Mouse (Mus musculus) gonadal fat pad, adult 2 months (tissue): Measurements from ENCODE around the gene Lrrc3b. TPM values are rescaled to one million over a fixed set of nuclear protein-coding genes. Genes with fewer than 3 reads are reported as not detected.

Experiments
- DNase-seq: peaks from one replicate; pipeline ENCODE4 v3.0.0-alpha.2; 2012; ENCODE audit warnings: low read depth
- polyA plus RNA-seq: library from polyadenylated mRNA; depleted of rRNA; stranded (reverse); fragments of >200 nt; gene quantifications from 2 replicates; pipeline ENCODE4 v1.2.3, GENCODE M21; 2012; rRNA removed

The Lrrc3b gene
- polyA plus RNA-seq = 1.9 and 2.3 TPM in 2 replicates

DNA sequence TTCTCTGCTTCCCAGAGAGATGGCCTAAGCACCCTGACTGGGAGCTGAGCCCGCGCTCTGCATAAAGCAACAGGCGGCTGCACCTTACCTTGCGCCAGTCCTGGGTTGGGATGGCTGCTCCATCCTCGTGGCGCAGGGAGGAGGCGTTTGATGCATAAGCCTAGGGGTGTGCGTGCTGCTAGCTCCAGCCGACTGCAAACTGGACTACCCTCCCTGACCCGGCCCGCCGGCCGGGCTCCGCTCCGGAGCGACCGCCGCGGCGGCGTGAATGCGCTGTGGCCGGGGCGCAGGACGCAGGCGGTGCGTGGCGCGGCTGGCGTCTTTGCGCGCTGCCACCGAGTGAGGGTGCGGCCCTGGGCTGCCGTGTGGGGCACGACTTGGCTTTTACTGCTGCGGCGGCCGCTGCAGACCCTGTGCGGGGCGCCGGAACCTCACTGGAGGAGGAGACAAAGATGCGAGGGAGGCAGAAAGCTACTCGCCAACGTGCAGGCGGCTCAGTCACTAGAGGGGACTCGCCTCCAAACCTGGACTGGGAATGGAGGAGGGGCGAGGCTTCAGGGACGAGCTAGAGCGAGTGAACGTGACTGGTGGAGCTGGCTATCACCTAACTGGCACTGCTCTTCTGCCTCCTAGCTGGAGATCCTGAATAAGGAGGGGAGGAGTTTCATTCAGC lies at the start of gene Lrrc3b:
Lrrc3b (minus strand) TSS at position 503 of the 673 bp plus-strand sequence.
- no peak for DNase-seq

DNA sequence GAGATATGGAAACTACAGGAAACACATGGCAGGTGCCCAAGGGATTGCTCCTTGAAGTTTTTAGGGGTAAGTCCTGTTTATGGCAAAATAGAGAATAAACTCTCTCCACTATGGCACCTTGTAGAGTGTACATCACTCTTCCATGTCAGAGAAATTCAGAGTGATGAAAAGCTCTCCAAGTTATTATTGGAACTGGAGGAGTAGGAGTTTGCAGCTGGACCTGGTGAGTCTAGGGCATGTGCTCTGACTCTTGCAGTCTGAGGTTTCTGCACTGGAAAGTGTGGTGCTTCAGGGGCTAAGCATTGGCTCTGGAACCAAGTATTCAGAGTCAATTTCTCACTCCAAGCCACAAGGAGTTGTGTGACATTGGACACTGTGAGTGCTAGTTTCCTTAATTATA lies 38.9 kb upstream of the Lrrc3b start:
- DNase-seq = no peak

DNA sequence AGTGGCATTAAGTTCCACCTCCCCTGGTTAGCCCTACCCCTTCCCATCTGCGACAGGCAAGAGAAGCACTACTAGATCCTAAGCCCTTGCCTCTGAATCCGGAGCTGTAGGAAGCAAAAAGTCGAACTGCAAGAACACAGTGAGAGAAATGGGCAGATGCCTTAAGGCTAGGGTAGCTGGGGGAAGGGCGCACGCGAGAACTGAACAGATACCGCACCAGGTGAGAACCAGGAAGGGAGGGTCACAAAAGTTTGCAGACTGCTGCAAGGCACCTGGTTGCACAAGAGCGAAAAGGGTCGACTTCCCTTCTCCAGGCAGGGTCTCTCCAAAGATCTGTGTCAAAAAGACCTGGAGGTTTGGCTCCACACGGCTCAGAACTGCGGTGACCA lies 697 bp downstream of the Lrrc3b start:
- DNase-seq = no peak

DNA sequence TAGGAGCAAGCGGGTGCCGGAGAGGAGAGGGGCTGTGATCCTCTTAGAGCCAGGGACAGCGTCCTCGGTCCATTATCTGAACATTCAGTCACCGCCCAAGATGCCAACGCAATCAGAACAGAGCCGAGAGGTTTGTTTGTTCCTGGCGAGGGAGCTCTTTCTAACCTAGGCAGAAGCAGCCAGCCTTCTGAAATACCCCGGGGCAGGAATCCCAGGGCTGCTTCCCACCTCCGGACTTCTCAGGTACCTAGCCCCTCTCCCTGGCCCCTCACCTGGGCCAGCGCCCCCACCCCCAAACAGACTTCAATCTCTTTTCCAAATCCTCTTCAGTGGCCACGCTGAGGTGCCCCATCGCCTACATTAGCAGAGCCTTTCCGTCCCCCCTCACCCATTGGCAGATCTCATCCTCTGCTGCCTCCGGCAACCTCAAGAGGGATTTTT lies 1.3 kb downstream of the Lrrc3b start:
- no peak for DNase-seq

DNA sequence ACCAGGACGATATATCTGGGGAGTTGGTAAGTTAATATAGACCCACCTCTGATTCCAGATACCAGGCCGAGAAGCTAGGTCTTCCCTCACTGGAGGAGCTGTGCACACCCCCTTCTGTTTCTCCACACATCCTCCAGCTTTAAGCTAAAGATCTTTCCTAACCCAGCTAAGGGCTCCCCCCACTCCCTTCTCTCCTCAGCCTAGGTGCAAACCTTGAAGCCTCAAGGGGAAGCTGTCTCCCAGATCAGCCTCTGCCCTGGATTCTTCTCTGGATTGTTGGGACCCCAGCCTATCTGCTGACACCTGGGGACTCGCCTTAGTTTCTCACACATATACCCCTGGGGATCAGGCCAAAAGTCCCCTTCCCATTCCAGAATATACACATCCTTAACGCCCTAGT lies 1.7 kb downstream of the Lrrc3b start:
- DNase-seq = no peak

DNA sequence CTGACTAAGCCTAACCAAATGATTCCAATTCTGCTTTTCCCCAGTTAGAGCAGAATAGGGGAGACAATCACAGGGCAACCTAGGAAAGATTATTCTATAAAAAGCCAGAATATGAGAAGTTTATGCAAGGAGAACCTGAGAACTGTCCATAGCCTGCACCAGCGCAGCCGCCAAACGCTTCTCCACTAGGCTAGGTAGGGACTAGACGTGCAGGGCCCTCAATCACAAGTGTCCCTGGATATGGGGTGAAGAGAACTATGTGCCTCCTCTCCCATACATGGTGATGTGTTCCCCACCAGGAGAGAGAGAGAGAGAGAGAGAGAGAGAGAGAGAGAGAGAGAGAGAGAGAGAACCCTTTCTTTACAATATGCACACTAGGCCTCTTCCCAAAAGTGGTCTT lies 2.2 kb downstream of the Lrrc3b start:
- no peak for DNase-seq

DNA sequence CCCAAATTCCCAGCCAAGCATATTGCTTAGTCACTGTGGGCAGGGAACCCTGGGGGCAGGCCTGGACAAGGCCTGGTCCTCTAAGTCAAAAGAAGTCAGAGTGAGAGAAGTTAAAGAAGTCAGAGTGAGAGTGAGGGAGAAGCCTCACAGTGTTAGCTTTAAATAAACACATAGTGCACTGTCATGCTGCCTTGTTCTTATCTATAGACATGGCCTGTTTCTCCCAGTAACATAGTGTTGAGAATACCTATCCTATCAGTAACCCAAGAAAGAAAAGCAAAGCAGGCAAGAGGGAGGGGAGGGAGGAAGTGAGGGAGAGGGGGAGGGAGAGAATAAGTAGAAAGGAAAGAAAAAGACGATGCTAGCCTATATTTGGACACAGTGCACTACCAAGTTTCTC lies 6.4 kb downstream of the Lrrc3b start:
- DNase-seq = no peak

DNA sequence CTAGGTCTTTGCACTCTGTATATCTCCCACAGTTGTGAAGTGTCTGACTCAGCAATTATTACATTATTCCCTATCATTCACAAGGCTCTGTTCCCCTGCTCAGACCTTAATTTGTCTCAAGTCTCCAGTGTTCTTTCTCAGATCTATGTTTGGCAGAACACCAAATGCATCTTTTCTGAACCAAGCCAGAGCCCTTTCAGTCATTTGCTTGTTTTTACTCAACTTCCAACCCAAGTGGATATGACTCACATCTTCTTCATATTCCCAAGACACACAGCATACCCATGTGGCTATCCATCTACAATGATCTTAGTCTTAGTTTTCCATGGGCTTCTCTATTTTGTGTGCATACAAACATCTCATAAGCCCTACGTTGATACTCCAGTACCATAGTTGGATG lies 17.2 kb downstream of the Lrrc3b start:
- DNase-seq = no peak

DNA sequence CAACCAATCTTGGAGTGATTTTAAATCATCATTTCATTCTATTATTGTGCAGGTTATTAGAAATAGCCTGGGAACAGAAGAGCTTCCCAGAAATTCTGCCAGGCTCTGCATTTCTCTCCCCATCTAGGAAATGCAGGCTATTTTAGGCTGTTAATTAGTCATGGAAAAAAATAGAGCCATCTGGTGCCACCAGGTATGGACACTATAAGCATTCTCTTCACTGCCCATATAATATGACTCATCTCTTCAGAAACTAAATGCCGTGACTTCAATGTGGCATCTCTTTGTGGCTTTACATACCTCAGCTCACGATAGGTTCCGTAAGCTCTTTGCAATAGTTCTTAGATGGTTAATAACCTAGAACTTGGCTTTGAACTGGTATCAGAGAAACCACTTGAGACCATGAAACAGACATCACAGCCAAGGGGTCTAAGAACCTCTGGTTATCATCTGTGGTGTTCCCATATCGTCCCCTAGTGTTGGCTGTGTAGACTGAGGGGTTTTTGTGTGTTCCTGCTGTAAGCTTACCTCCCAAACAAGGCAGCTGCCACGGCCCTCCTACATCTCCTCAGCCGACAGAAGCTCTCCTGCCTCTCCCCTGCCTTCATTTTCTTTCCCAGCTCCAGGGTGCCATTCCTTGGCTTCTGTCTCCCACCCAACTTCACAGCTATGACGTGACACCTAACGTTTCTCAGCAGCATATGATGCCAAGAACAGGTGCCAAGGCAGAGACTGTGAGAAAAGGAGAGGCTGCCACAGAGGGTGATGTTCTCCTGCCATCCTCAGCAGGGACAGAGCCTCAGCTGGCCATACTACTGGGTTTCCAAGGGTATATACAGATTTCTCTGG lies 27.9 kb downstream of the Lrrc3b start:
- DNase-seq = no peak

DNA sequence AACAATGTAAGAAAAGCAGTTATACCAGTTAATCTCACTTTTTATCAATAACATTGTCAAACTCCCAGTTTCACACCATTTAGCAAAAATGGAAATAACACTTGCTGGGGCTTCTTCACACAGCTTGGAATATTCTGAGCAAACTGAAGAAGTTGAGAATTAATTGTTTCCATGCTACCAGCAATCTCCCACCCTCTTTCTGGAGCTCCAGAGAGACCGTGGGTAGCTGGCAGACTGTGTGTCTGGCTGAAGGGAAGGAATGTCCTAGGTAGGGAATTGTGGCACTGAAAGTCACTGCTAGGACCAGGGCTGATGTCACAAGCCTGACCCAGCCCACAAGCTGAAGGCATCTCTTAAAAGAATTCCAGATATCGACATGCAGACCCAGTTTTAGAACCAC lies 53.3 kb downstream of the Lrrc3b start:
- DNase-seq = no peak

DNA sequence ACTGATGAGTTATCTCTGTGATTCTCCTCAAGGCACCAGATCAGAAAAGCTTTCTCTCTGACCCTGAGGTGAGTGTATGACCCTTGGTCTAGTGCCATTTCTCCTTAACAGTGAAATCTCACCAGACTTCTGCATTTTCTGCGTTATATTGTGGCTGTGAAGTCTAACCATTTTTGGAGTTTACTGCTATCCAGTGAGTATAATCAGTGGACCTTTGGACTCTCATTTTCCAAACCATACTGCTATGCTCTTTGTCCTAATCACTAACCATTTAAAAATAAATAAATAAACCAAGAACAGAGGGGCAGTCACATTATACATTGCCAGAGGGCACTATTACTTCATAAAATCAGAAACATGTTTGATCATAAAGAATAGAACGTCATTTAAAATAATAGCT lies 53.8 kb downstream of the Lrrc3b start:
- no peak for DNase-seq

DNA sequence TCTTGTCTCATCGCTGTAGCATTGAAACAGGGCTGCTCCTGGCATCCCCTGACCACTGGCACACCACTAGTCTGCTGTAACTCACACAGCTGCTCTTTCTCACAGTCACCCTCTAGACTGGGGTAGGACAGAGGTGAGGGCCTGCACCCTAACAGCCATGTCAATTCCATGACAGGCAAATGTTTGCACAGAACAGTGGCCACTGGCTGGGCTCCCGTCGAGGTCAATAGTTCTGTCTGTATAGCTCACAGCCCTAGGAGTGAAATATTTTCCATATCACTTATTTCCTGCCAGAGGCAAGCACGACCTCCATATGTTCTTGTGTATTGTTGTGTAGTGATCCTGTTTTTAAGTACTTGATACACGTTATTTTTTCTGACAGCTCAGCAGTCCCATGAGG lies 54.3 kb downstream of the Lrrc3b start:
- no peak for DNase-seq

DNA sequence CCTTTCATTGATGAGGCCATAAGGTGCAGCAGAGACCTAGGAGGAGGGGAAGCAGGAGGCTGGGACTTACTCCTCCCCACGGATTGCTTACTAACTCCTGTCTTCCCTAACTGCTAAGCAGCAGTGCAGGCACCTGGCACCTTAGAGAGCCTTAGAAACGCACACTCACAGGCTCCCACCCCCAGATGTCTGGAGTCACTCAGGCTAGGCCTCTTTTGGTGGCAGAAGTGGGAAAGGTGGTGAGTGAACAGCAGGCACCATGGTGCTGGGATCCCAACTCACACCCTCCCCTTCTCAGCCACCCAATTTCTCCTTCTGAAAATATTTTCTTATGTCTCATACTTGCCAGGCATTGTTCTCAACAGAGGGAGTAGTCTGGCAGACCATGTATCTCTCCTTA lies 55.7 kb downstream of the Lrrc3b start:
- no peak for DNase-seq

DNA sequence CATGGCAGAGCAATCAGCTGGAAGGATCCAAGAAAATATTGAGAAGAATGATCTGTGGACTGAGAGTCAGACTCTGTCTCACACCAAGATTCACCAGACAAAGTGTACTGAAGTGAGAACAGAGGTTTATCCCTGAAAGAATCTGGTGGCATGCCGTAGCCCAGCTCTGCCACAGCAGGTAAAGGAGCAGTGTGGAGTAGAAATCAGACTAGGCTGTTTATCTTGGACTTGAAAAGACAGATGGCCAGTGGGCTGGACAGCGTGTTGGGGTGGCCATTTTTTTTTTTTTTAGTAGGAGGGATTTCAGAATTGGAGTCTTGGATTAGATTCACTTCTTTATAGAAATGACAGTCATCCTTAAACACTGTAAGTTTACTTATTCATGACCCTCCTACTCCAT lies 61.4 kb downstream of the Lrrc3b start:
- DNase-seq = no peak

DNA sequence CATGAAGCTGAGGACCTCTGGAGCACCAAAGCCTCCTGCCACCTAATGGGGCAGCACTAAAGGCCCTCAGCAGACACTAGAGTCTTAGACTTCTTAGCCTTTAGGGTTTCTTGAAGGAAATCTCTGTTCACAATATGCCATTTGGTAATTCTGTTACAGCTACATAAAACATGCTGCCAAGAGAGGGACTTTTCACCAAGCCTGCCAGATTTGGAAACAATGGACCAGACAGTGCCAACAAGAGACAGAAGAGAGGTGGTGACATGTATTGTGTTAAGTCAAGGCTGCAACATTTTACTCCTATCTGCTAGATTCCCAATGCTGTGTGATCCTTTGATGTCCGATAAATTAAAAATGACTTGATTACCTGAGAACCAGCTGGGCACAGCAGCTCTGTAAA lies 62.0 kb downstream of the Lrrc3b start:
- peak; percentile 28 for DNase-seq

DNA sequence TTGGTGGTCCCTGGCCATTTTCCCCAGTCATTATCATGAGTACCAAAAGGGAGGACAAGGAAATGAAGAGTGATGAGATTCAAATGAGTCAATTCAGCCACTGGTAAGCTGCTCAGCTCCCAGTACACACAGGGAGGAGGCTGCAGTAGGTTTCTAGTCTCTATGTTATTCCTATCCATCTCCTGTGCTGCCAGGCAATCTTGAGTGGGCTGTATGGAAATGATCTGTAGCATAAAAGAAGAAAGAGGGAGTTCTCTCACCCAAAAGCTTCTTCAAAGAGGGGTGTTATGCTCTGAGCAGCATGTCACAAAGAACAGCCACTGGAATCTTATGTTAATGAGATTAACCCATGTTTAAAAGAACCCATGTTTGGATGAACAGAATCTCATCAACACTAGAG lies 64.5 kb downstream of the Lrrc3b start:
- no peak for DNase-seq

DNA sequence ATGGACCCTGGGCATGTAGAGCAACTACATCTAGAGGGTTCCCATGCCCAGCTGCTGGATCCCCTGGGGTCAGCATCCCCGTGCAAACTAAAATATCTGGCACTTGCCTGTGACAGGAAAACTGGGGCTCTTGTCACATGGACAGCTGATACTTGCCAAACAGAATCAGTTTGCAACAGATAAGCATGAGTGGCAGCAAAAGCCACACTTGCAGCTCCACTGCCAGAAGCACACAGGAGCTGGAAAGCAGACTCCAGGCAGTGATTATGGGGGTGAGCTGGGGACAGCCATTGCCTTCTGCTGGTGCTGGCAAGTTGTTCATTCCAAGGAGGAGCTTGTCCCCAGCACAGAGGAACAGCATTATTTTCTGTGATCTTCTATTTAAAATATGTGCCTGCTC lies 65.8 kb downstream of the Lrrc3b start:
- DNase-seq = no peak

DNA sequence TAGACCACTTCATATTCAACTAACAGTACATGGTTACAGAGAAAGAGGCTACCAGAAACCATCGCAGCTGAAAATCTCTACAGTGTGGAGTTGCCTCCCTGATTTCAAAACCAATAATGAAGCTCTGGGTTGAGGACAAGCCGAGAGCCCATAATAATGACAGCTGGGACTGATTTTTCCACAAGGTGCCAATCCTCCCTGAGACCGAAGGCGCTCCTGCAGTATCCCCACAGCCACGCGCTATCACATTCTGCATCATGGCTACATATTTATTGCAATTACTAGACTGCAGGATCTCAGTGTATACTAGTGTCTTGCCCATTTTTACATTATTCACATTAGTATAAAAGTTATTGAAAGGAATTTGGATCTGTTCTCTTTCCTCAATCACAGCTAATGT lies 73.7 kb downstream of the Lrrc3b start:
- no peak for DNase-seq

DNA sequence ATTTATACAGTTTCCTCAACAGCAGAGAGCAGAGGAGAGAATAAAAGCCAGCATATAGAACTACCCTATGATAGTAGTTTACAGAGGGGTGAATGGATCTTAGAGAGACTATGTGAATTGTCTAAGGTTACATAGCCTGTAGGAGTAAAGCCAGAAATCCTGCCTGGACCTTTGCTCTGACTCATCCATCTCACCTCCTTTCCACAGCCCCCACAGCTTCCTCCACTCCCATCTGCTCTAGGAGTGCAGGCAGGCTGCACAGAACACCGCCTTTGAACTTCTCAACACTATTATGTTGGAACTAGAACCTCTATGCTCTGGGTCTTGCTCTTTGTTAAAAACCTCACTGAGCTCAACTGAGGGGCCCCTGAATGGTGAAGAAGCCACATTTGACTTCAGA lies 78.9 kb downstream of the Lrrc3b start:
- no peak for DNase-seq

DNA sequence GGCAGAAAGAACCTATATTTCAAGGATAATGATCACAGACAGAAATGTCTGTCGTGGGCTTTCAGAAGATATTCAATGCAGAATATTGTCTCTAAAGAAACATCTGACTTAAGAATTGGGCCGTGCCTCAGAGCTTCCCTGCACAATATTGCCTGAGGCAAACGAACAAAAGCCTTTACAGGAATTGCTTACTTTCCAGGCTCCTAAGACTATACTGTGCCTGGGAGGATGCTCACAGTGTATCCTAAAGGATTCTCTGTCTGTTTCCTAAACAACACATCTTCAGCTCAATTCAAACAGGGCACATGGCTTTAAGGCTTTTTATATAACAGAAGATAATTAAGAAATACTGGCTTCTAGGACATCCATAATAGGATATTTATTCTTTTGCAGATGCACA lies 79.7 kb downstream of the Lrrc3b start:
- no peak for DNase-seq

DNA sequence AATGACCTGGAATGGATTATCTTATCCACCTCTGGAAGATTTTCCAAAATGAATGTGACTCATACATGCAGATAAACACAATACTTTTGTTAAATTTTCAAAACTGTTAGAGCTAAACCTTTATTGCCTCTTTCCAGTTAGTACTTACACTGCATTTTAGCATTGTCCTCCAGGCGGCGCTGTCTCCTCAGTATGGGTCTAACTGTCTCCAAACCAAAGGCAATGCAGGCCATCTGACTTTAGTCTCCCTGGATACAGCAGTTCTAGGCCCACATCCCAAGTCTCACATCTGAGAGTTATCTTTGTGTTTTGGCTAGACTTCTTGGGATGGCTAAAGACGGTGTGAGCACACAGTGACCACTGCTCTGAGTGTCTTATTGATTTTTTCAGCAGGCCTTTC lies 83.3 kb downstream of the Lrrc3b start:
- no peak for DNase-seq

DNA sequence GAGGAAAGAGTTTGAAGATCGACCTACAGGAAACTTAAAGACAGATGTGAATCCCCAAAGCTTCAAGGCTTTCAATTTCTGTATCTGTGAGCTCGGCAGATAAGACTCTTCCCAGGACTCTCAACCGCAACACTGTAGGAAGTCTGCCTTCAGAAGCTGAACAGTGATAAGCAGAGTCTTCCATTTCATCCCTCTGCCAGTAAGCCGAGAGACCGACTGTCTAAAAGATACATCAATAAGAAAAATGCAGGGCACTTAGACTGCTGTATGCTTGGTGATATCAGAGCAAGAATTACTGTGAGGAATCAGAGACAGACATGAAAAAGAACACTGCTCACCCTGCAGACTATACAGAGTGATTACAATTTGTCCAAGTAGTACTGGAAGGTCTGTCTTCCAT lies 84.5 kb downstream of the Lrrc3b start:
- no peak for DNase-seq

DNA sequence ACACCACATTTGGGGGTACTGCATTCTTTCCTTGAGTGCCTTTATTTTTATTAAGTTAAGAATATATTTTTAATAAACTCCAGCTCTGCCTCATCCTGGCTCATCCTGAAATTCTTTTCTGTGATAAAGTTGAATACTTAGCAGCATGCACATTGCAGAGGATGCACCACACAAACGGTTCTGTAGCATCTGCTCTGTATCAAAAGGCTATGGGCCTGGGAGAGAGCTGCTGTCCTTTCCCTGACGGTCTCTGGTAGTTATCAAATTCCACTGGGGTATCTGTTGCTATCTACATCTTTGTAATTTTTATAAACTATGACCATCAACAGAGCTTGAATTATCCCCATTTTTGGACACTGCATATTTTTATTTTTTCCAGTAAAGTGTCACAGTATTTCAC lies 105.7 kb downstream of the Lrrc3b start:
- no peak for DNase-seq

DNA sequence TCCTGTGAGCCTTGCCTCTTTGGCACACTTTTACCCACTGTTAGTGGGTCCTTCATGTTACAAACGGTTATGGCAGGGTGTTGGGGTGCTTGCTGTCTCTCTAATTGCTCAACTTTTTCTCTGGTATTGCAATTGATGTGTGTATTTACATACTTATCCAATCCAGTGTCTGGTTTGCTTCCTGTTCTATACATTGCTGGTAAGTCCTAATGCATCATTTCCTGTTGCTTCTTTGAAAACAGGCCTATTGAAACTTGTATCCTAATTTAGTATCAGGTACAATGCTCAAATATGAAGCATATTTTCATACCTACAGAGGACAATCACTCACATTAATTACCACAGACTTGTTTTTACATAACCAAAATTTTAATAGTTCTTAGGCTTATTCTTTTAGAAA lies 107.4 kb downstream of the Lrrc3b start:
- DNase-seq = no peak
